Mouse (Mus musculus) natural killer cell, adult 2 months (primary cell): ENCODE results near the gene Rbm12.
"Not testable (repeated sequence)": the region's sequence is repeated elsewhere in the genome, so short reads cannot be mapped to it uniquely, and the experiment has no call there.

Experiments
- DNase-seq, 2 experiments: peaks; one replicate each; pipeline ENCODE4 v3.0.0; 2022; ENCODE audit warnings: low spot score in 2 of 2

Gene Rbm12

GRCm38 (mm10) chr2:156111358-156112079 is at the start of gene Rbm12, which contains the start of gene Cpne1:
Gene Rbm12 (minus strand): TSS chr2:156111978.
Gene Cpne1 (minus strand): TSS chr2:156111965.
- peak; percentile 84 to 91 for DNase-seq

- DNase-seq: no peak
Measured at GRCm38 (mm10) chr2:156151538-156151937, 39.8 kb upstream of the Rbm12 start.

GRCm38 (mm10) chr2:156147316-156147915 is 35.6 kb upstream of the Rbm12 start:
- no peak for DNase-seq

- no peak for DNase-seq
Measured at GRCm38 (mm10) chr2:156146272-156146989, 34.7 kb upstream of the Rbm12 start.

GRCm38 (mm10) chr2:156145486-156146130 is 33.8 kb upstream of the Rbm12 start:
- DNase-seq: no peak

GRCm38 (mm10) chr2:156143953-156144724 is 32.4 kb upstream of the Rbm12 start, which contains the start of the genes Romo1 and Nfs1:
Gene Romo1 (plus strand): TSS chr2:156144039.
Gene Nfs1 (minus strand): TSS chr2:156144186.
- DNase-seq: peak; percentile 86 to 91

GRCm38 (mm10) chr2:156143367-156143766 is 31.6 kb upstream of the Rbm12 start:
- DNase-seq: no peak

GRCm38 (mm10) chr2:156142820-156143219 is 31.0 kb upstream of the Rbm12 start:
- no peak for DNase-seq

GRCm38 (mm10) chr2:156135695-156136094 is 23.9 kb upstream of the Rbm12 start:
- no peak for DNase-seq

GRCm38 (mm10) chr2:156134161-156134560 is 22.4 kb upstream of the Rbm12 start:
- no peak for DNase-seq

- no peak for DNase-seq
Measured at GRCm38 (mm10) chr2:156126992-156127391, 15.2 kb upstream of the Rbm12 start, which contains the start of gene Gm28036. Gene Gm28036 (minus strand): TSS chr2:156127092.

- no peak for DNase-seq
Measured at GRCm38 (mm10) chr2:156123731-156124130, 12.0 kb upstream of the Rbm12 start.

GRCm38 (mm10) chr2:156119566-156119965 is 7.8 kb upstream of the Rbm12 start:
- no peak for DNase-seq

GRCm38 (mm10) chr2:156112080-156112423 is 274 bp upstream of the Rbm12 start:
- DNase-seq: not testable (repeated sequence)

GRCm38 (mm10) chr2:156110627-156111357 is 986 bp downstream of the Rbm12 start:
- DNase-seq: no peak

- DNase-seq: no peak
Measured at GRCm38 (mm10) chr2:156091926-156092325, 19.9 kb downstream of the Rbm12 start.

- no peak for DNase-seq
Measured at GRCm38 (mm10) chr2:156089799-156090198, 22.0 kb downstream of the Rbm12 start.

- no peak for DNase-seq
Measured at GRCm38 (mm10) chr2:156087391-156088110, 24.2 kb downstream of the Rbm12 start.

GRCm38 (mm10) chr2:156084541-156084940 is 27.2 kb downstream of the Rbm12 start:
- no peak for DNase-seq

- DNase-seq: no peak
Measured at GRCm38 (mm10) chr2:156080391-156080790, 31.4 kb downstream of the Rbm12 start.
